Mouse (Mus musculus) embryonic facial prominence, embryonic 13.5 days (tissue): ENCODE data around the gene Ehd1. TPM values are rescaled to one million over a fixed set of nuclear protein-coding genes. Genes with fewer than 3 reads are reported as not detected.

Experiments
- ATAC-seq: fragments of 200-750 bp; cut with Nextera tagmentation; 2 replicates; pipeline ENCODE4 v1.8.0; 2017; ENCODE audit warnings: low read depth; ENCODE audit not compliant: insufficient number of reproducible peaks, insufficient read depth, low FRiP score, low TSS enrichment
- H3K27ac ChIP-seq: fragments of 300-500 bp; sonication (generic); 2 replicates; pipeline ENCODE4 v1.5.1; 2015; ENCODE audit warnings: moderate library complexity, mild to moderate bottlenecking, inconsistent platforms
- H3K27me3 ChIP-seq: fragments of 300-500 bp; sonication (generic); 2 replicates; pipeline ENCODE4 v1.6.1; 2015; ENCODE audit warnings: mild to moderate bottlenecking, inconsistent platforms
- H3K36me3 ChIP-seq: fragments of 300-500 bp; sonication (generic); 2 replicates; pipeline ENCODE4 v1.6.1; 2015; ENCODE audit warnings: mild to moderate bottlenecking, inconsistent platforms
- H3K4me1 ChIP-seq: fragments of 300-500 bp; sonication (generic); 2 replicates; pipeline ENCODE4 v1.6.1; 2015; ENCODE audit warnings: inconsistent platforms
- H3K4me2 ChIP-seq: fragments of 300-500 bp; sonication (generic); 2 replicates; pipeline ENCODE4 v1.6.1; 2015; ENCODE audit warnings: moderate library complexity, mild to moderate bottlenecking, inconsistent platforms
- H3K4me3 ChIP-seq: fragments of 300-500 bp; sonication (generic); 2 replicates; pipeline ENCODE4 v1.5.1; 2015; ENCODE audit warnings: mild to moderate bottlenecking, inconsistent platforms
- H3K9ac ChIP-seq: fragments of 300-500 bp; sonication (generic); 2 replicates; pipeline ENCODE4 v1.6.1; 2015; ENCODE audit warnings: mild to moderate bottlenecking, inconsistent platforms
- H3K9me3 ChIP-seq: fragments of 300-500 bp; sonication (generic); 2 replicates; pipeline ENCODE4 v1.6.1; 2016; ENCODE audit warnings: inconsistent platforms
- WGBS: fragments of 180-500 bp; shearing (Covaris S2); methylation state at CpG from one replicate; pipeline ENCODE4 v1.1.7; 2015; ENCODE audit warnings: mixed read lengths; 5-methylcytosine and 5-hydroxymethylcytosine counted together
- microRNA counts: library from miRNA; unstranded; fragments of <30 nt; microRNA quantifications from one replicate; lab custom pipeline; 2016
- microRNA-seq: library from miRNA; unstranded; fragments of <30 nt; microRNA quantifications from one replicate; pipeline ENCODE4, GENCODE M21; 2016
- polyA plus RNA-seq: library from polyadenylated mRNA; unstranded; fragments of >200 nt; fragmentation: Nextera tagmentation; extraction: Ambion mirVana; gene quantifications from 2 replicates; pipeline ENCODE4 v1.2.1, GENCODE M21; 2015

The Ehd1 gene
- polyA plus RNA-seq, 1 experiment from 2014 or later = 64.7 TPM

DNA sequence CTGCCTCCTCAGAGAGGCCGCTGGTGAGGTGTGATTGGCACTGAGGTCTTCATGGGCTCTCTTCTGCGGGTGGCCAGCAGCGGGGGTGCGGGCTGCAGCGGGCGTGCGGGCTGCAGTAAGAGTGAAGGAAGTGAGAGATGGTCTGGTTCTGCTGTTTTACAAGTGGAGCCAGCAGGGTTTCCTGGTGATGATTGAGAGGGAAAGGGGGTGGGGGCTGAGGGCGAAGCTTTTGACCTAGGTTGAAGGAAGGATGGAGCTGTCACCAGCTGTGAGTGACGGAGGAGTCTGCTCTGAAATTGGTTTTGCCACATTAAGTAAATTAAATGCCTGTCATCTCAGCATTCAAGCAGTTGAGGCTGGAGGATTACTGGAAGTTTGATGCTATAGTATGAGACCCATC is 72.2 kb downstream of the Ehd1 start:
- 0 out of 2 replicates have a peak overlapping the region, but pooled peaks have one; percentile 11 for H3K9ac ChIP-seq
- no peak overlapping the region for H3K4me3 ChIP-seq
- WGBS = 49% methylated on average over 9 of the region's 9 CpGs
- H3K27me3 ChIP-seq = no peaks in the 10 kb centered on the region
- peaks cover 62% of the 10 kb centered on the region for H3K36me3 ChIP-seq
- H3K4me2 ChIP-seq = no peak overlapping the region
- ATAC-seq = no peak
- peaks cover 17% of the 10 kb centered on the region for H3K4me1 ChIP-seq
- no peak overlapping the region for H3K27ac ChIP-seq
- no peaks in the 10 kb centered on the region for H3K9me3 ChIP-seq

DNA sequence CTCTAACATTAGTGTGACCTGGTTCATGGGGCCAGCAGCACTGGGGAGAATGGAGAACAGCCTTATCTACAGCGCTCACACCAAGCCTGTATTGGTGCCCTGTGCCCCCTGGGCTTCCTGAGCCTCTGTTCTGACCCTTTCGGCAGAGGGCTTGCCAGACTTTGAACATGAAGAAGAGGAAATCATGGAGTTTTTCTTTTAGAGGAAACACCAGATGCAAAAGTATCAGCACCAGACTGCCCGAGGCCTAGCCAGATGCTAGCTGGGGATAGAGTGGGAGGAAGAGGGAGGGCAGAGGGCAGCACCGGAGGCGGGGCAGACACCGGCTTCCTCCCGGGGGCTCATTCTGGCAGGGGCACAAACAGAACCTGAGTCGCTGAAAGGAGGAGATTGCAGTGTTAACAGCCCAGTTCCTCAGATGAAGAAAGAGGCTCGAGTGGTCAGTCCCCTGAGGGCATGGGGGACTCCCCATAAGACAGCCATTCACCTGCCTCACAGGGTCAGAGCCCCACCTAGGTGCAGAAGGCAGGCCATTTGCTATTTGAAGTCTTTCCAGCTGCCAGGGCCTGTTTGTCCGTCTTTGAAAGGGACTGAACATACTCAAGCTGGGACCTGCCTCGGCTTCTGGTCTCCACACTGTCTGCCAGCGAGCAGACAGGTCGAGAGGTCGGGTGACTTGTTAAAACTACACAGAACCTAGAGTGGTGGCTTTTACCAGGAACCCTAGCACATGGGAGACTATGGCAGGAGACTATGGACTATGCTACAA is 72.9 kb downstream of the Ehd1 start:
- Histone ChIP-seq H3K9ac (peak overlapping the region; percentile 40), H3K4me3 (no peak overlapping the region), H3K36me3 (peaks cover 62% of the 10 kb centered on the region), H3K27me3 (no peaks in the 10 kb centered on the region), H3K4me1 (peaks cover 17% of the 10 kb centered on the region), H3K9me3 (no peaks in the 10 kb centered on the region), H3K27ac (no peak overlapping the region), H3K4me2 (no peak overlapping the region)
- ATAC-seq = no peak
- WGBS = 21% methylated on average over 14 of the region's 14 CpGs

MicroRNA genes within 50 kb of the gene (microRNA counts, 519-probe panel; counts per million panel counts)
- 910 counts per million, percentile 45 among the panel's probes with 10 or more counts for microRNA mmu-miR-192 (lab: Ali Mortazavi, UCI)

Small RNA genes lying within 50 kb of the gene (microRNA-seq; reads per million reads assigned to microRNA genes)
- gene Mir192 (102 reads per million, percentile 54 among the genes with 10 or more reads in this experiment), gene Mir194-2 (62.1 reads per million, percentile 47 among the genes with 10 or more reads in this experiment), gene Mir6989 (not detected)

Other genes starting within 250 kb of the Ehd1 start
- gene Syvn1, start 230.1 kb upstream of the Ehd1 start, polyA plus RNA-seq = 28.3 and 28.4 TPM in 2 replicates
- 79.5 and 80.4 TPM in 2 replicates for gene Mrpl49, start 218.9 kb upstream of the Ehd1 start, polyA plus RNA-seq
- 714 and 858 TPM in 2 replicates for gene Fau, start 218.9 kb upstream of the Ehd1 start, polyA plus RNA-seq
- 33.2 TPM in 2 replicates for gene Znhit2, start 215.5 kb upstream of the Ehd1 start, polyA plus RNA-seq
- 21.7 and 22.0 TPM in 2 replicates for gene Tm7sf2, start 208.4 kb upstream of the Ehd1 start, polyA plus RNA-seq
- gene Vps51, start 199.5 kb upstream of the Ehd1 start, polyA plus RNA-seq = 66.6 and 74.4 TPM in 2 replicates
- not detected in 2 replicates for gene Tmem262, start 196.7 kb upstream of the Ehd1 start, polyA plus RNA-seq
- gene Gm28374, start 194.5 kb upstream of the Ehd1 start, polyA plus RNA-seq = 1.6 and 2.1 TPM in 2 replicates
- gene Zfpl1, start 191.8 kb upstream of the Ehd1 start, polyA plus RNA-seq = 79.1 and 81.3 TPM in 2 replicates
- gene Cdca5, start 191.7 kb upstream of the Ehd1 start, polyA plus RNA-seq = 37.0 and 39.6 TPM in 2 replicates
- gene AC131692.1, start 182.3 kb upstream of the Ehd1 start, polyA plus RNA-seq = 0.34 and 0.54 TPM in 2 replicates
- gene Naaladl1, start 170.9 kb upstream of the Ehd1 start, polyA plus RNA-seq = 0.55 and 5.5 TPM in 2 replicates
- gene Sac3d1, start 158.1 kb upstream of the Ehd1 start, polyA plus RNA-seq = 45.9 and 49.6 TPM in 2 replicates
- gene Snx15, start 148.4 kb upstream of the Ehd1 start, polyA plus RNA-seq = 38.0 and 38.3 TPM in 2 replicates
- 0.23 TPM in 1 of 2 replicates, not detected in the other for gene Batf2, start 135.7 kb upstream of the Ehd1 start, polyA plus RNA-seq
- 106 and 110 TPM in 2 replicates for gene Arl2, start 135.2 kb upstream of the Ehd1 start, polyA plus RNA-seq
- gene Majin, start 92.3 kb upstream of the Ehd1 start, polyA plus RNA-seq = not detected in 2 replicates
- gene Gpha2, start 50.3 kb upstream of the Ehd1 start, polyA plus RNA-seq = 3.3 and 3.8 TPM in 2 replicates
- 26.6 and 27.9 TPM in 2 replicates for gene Ppp2r5b, start 40.9 kb upstream of the Ehd1 start, polyA plus RNA-seq
- 10.3 and 10.5 TPM in 2 replicates for gene Atg2a, start 35.1 kb upstream of the Ehd1 start, polyA plus RNA-seq
- gene Cdc42bpg, start 29.7 kb downstream of the Ehd1 start, polyA plus RNA-seq = 0.91 and 0.92 TPM in 2 replicates
- 91.6 and 92.4 TPM in 2 replicates for gene Men1, start 58.3 kb downstream of the Ehd1 start, polyA plus RNA-seq
- 13.8 and 15.3 TPM in 2 replicates for gene Map4k2, start 64.4 kb downstream of the Ehd1 start, polyA plus RNA-seq
- gene Sf1, start 87.0 kb downstream of the Ehd1 start, polyA plus RNA-seq = 137 and 151 TPM in 2 replicates
- 3.7 and 5.4 TPM in 2 replicates for gene Pygm, start 107.7 kb downstream of the Ehd1 start, polyA plus RNA-seq
- gene Rasgrp2, start 122.6 kb downstream of the Ehd1 start, polyA plus RNA-seq = 32.0 and 36.1 TPM in 2 replicates
- 2.0 and 2.1 TPM in 2 replicates for gene Nrxn2, start 142.0 kb downstream of the Ehd1 start, polyA plus RNA-seq